Mouse (Mus musculus) E14TG2a.4 (cell line): ENCODE data around the gene Abl2.

Experiments
- CTCF ChIP-seq: conservative IDR thresholded peaks from 2 replicates; pipeline ENCODE4 v1.5.1; 2014; ENCODE audit warnings: low read length
- NANOG ChIP-seq: IDR thresholded peaks from 2 replicates; pipeline ENCODE4 v1.6.1; 2014; ENCODE audit warnings: borderline replicate concordance, low read length, mixed read lengths

DNA sequence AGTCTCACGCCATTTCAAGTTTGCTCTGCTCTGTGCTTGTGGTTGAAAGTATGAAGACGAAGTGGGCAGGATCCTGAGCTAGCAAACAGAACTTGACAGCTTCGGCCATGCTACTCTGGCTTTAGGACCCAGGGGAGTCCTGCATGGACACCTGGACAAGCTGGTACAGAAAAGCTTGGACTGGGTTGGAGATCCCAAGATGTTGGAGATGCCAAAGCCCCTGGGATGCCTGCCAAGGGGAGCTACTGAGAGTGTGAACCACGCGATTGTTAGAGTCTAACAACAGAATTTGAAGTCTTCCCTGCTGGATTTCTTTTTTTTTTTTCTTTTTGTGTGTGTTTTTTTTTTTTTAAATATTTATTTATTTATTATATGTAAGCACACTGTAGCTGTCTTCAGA is 118.0 kb downstream of the Abl2 start:
- TF ChIP-seq CTCF: no peak
- no peak for TF ChIP-seq NANOG
